Mouse (Mus musculus) heart, embryonic 13.5 days (tissue): ENCODE data around the gene Accs. TPM values are rescaled to one million over a fixed set of nuclear protein-coding genes. Genes with fewer than 3 reads are reported as not detected.

Experiments
- ATAC-seq: fragments of 200-750 bp; cut with Nextera tagmentation; 2 replicates; pipeline ENCODE4 v1.8.0; 2017; ENCODE audit warnings: moderate TSS enrichment; ENCODE audit not compliant: insufficient number of reproducible peaks, low FRiP score, low TSS enrichment; ENCODE audit errors: extremely low read depth
- H3K27ac ChIP-seq: fragments of 300-500 bp; sonication (generic); replicated peaks from 2 replicates; pipeline ENCODE4 v1.5.1; 2015; ENCODE audit warnings: moderate library complexity, mild to moderate bottlenecking, inconsistent platforms
- H3K27me3 ChIP-seq: fragments of 300-500 bp; sonication (generic); replicated peaks from 2 replicates; pipeline ENCODE4 v1.6.1; 2015; ENCODE audit warnings: mild to moderate bottlenecking, inconsistent platforms
- H3K36me3 ChIP-seq: fragments of 300-500 bp; sonication (generic); 2 replicates; pipeline ENCODE4 v1.6.1; 2015; ENCODE audit warnings: mild to moderate bottlenecking, inconsistent platforms
- H3K4me1 ChIP-seq: fragments of 300-500 bp; sonication (generic); 2 replicates; pipeline ENCODE4 v1.6.1; 2015; ENCODE audit warnings: inconsistent platforms
- H3K4me2 ChIP-seq: fragments of 300-500 bp; sonication (generic); 2 replicates; pipeline ENCODE4 v1.6.1; 2015; ENCODE audit warnings: inconsistent platforms, mild to moderate bottlenecking, moderate library complexity
- H3K4me3 ChIP-seq: fragments of 300-500 bp; sonication (generic); 2 replicates; pipeline ENCODE4 v1.5.1; 2015; ENCODE audit warnings: moderate library complexity, mild to moderate bottlenecking, inconsistent platforms
- H3K9ac ChIP-seq: fragments of 300-500 bp; sonication (generic); 2 replicates; pipeline ENCODE4 v1.6.1; 2015; ENCODE audit warnings: inconsistent platforms, mild to moderate bottlenecking, moderate library complexity
- H3K9me3 ChIP-seq: fragments of 300-500 bp; sonication (generic); 2 replicates; pipeline ENCODE4 v1.6.1; 2016; ENCODE audit warnings: inconsistent platforms
- WGBS: fragments of 180-500 bp; shearing (Covaris S2); methylation state at CpG from one replicate; pipeline ENCODE4 v1.1.7; 2015; ENCODE audit warnings: mixed read lengths; 5-methylcytosine and 5-hydroxymethylcytosine counted together
- polyA plus RNA-seq: library from polyadenylated mRNA; unstranded; fragments of >200 nt; fragmentation: Nextera tagmentation; extraction: Ambion mirVana; gene quantifications from 2 replicates; pipeline ENCODE4 v1.2.1, GENCODE M21; 2015

The Accs gene
- polyA plus RNA-seq, 1 experiment from 2014 or later, result 7.6 TPM

DNA sequence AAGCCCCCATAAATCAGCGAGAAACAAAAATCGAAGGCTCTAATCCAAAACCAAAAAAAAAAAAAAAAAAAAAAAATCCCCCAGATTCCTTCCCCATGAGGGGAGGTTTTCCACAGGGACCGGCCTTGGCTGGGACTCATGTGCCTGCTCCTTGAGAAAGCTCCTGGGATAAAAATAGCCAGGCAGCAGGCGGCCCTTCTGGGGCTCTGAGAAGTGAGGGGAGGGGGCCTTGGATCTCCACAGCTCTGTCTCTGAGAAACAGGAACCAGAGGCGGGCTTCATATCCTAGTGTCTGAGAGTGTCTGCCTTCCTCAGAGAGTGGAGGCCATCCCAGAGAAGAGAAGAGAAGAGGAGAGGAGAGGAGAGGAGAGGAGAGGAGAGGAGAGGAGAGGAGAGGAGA is 27.3 kb upstream of the Accs start:
- Histone ChIP-seq H3K4me3 (no peak overlapping the region), H3K4me1 (peaks cover 30% of the 10 kb centered on the region), H3K9ac (no peak overlapping the region), H3K4me2 (no peak overlapping the region), H3K27me3 (no peaks in the 10 kb centered on the region; the same call in 1 of the 2 replicates), H3K9me3 (no peaks in the 10 kb centered on the region), H3K36me3 (no peaks in the 10 kb centered on the region), H3K27ac (no peak overlapping the region)
- no peak for ATAC-seq
- WGBS, result 21% methylated on average over 5 of the region's 5 CpGs

DNA sequence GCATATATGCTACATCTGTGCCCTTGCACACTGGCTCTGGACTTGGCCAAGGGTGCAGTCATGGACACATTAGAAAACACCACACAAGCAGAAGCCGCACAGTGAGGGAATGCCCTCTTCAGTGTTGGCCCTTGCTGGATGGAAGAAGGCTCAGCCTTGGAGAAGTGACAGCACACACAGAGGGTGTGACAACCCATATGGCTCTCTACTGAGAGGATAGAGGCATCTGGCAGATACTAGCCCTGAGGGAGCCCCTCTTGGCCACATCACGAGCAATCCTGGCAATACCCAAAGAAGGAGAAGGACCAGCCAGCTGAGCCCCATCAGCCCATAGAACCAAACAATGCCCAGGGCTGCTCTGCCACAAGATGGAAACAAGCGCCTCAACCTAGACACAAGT is 24.9 kb upstream of the Accs start:
- Histone ChIP-seq H3K27ac (no peak overlapping the region), H3K36me3 (no peaks in the 10 kb centered on the region), H3K4me3 (no peak overlapping the region), H3K4me1 (peaks cover 21% of the 10 kb centered on the region), H3K9me3 (no peaks in the 10 kb centered on the region), H3K27me3 (no peaks in the 10 kb centered on the region; the same call in 1 of the 2 replicates), H3K9ac (no peak overlapping the region), H3K4me2 (no peak overlapping the region)
- 79% methylated on average over 3 of the region's 3 CpGs for WGBS
- no peak for ATAC-seq

DNA sequence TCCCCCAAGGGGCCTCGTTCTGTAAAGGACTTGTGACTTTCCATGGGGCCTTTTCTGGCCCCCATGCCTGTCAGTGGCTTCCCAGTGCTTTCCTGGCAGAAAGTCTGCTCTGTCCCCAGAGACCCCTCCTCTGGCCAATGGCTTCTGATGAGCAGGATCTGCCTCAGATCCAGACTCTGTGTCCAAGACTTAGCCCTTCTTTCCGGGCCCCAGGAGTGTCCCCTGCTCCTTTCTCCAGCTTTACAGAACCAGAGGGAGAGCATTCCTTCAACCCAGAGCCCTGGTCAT is 24.4 kb upstream of the Accs start:
- ATAC-seq, result no peak
- H3K36me3 ChIP-seq, result no peaks in the 10 kb centered on the region
- H3K4me1 ChIP-seq, result peaks cover 21% of the 10 kb centered on the region
- H3K9me3 ChIP-seq, result no peaks in the 10 kb centered on the region
- H3K9ac ChIP-seq, result no peak overlapping the region
- H3K27me3 ChIP-seq, result peaks cover under 1% of the 10 kb centered on the region
- H3K4me2 ChIP-seq, result no peak overlapping the region
- 19% methylated on average over 2 of the region's 2 CpGs for WGBS
- H3K4me3 ChIP-seq, result no peak overlapping the region
- H3K27ac ChIP-seq, result no peak overlapping the region

DNA sequence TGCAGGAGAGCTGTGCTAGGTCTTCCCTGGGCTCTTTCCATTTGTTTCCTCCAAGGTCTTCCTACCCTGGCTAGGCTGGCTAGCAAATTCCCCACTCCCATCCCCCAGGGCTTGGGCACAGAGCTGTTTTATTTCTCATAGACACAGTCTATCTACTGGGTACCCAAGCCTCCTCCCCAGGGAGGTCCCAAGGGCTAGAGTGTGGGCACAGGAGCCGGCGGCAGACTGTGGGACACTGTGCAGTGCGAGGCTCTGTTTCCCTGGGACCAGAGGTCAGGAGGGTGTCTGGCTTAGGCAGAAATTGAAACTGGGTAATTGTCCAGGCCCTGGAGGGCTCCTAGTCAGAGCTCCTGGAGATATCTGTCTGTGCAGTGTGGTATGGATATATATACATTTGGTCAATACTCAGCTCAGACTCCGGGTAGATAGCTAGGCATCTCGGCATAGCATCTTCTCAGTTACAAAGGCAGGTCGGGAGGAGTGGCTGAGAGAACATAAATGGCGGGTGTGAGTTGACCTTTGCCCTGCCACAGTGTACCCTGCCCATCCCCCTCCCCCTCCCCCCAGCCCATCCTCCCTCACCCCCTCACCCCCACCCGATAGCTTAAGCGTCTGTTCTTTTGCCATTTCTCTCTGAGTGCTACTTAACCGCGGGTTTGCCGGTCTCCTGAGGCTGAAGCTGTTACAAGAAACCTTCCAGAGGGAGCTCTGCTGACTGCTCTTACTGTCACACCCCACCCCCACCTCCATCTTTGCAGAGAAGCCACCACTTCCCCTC is 23.9 kb upstream of the Accs start:
- peaks cover 6% of the 10 kb centered on the region for H3K27me3 ChIP-seq
- 0 out of 2 replicates have a peak overlapping the region, but pooled peaks have one; percentile 14 for H3K9ac ChIP-seq
- no peak overlapping the region for H3K4me2 ChIP-seq
- H3K9me3 ChIP-seq, result no peaks in the 10 kb centered on the region
- H3K27ac ChIP-seq, result no peak overlapping the region
- peaks cover 21% of the 10 kb centered on the region for H3K4me1 ChIP-seq
- no peaks in the 10 kb centered on the region for H3K36me3 ChIP-seq
- 16% methylated on average over 12 of the region's 12 CpGs for WGBS
- ATAC-seq, result no peak
- no peak overlapping the region for H3K4me3 ChIP-seq

DNA sequence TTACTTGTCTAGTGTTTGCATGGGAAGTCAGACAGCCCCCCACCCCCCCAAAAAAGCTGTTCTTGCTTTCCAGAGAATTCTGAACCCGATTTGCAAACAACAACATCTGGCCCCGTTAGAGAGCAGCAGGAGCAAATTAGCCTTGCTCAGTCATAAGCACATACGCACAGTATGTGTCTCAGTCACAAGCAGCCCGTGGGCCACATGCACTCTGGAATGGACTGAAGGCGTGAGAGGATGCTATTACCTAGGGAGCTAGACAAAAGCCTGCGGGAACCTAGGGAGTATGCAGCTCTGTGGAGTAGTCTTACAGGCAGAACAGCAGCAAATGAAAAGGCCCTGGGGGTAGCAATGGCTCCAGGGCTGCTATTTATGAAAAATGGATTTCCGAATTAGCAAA is 22.5 kb upstream of the Accs start:
- H3K27ac ChIP-seq, result no peak overlapping the region
- ATAC-seq, result no peak
- H3K36me3 ChIP-seq, result no peaks in the 10 kb centered on the region
- no peak overlapping the region for H3K4me2 ChIP-seq
- peaks cover 11% of the 10 kb centered on the region for H3K27me3 ChIP-seq
- H3K4me1 ChIP-seq, result peaks cover 17% of the 10 kb centered on the region
- no peaks in the 10 kb centered on the region for H3K9me3 ChIP-seq
- 76% methylated on average over 7 of the region's 7 CpGs for WGBS
- H3K4me3 ChIP-seq, result no peak overlapping the region
- H3K9ac ChIP-seq, result no peak overlapping the region

DNA sequence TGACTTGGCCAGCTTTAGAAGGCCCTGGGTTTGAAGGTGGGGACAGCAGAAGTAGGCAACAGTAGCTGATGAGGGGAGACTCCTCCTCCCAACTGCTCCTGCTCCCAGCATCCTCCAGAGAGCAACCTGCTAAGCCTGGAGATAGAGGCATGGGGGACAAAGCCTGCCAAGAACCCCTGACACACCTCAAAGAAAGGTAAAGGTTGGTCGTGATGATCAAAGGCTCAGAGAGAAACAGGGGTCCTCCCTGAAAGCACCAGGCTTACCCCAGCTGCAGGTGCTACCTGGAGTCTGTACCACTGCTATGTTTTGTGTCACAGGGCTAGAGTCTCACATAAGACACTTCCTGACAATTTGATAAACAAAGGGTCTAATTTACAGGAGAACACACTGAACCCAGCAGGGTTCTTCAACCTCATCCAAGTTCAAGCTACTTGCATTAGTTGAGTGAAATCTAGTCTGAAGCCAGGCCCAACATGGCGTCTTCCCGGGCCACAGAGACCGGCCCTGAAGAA is 21.7 kb upstream of the Accs start:
- Histone ChIP-seq H3K36me3 (no peaks in the 10 kb centered on the region), H3K9ac (no peak overlapping the region), H3K4me3 (no peak overlapping the region), H3K27ac (no peak overlapping the region), H3K9me3 (no peaks in the 10 kb centered on the region), H3K4me2 (no peak overlapping the region), H3K27me3 (peaks cover 11% of the 10 kb centered on the region), H3K4me1 (peaks cover 12% of the 10 kb centered on the region)
- WGBS, result 84% methylated on average over 4 of the region's 4 CpGs
- ATAC-seq, result no peak

DNA sequence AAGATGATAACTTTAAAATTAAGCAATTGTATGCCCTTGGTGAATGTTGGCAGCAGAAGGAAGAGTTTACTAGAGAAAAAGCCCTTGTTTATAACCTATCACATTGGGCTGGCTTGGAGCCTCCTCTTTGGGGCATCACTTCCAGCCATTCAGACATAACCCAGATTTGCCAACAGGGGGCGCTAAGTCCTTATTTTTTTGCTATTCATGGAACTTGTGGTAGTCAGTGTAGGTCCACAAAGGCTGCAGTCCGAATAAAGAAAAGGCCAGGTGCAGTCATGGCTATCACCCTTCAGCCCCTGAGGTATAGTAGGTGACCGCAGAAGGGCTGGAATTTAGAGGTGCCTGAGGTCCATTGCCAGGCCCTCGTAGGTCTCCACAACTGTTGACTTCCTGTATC is 21.1 kb upstream of the Accs start:
- WGBS, result 38% methylated on average over 4 of the region's 4 CpGs
- H3K36me3 ChIP-seq, result no peaks in the 10 kb centered on the region
- no peak overlapping the region for H3K4me3 ChIP-seq
- H3K4me1 ChIP-seq, result peaks cover 11% of the 10 kb centered on the region
- no peak for ATAC-seq
- H3K27ac ChIP-seq, result no peak overlapping the region
- H3K27me3 ChIP-seq, result peaks cover 11% of the 10 kb centered on the region
- no peaks in the 10 kb centered on the region for H3K9me3 ChIP-seq
- H3K4me2 ChIP-seq, result no peak overlapping the region
- no peak overlapping the region for H3K9ac ChIP-seq

DNA sequence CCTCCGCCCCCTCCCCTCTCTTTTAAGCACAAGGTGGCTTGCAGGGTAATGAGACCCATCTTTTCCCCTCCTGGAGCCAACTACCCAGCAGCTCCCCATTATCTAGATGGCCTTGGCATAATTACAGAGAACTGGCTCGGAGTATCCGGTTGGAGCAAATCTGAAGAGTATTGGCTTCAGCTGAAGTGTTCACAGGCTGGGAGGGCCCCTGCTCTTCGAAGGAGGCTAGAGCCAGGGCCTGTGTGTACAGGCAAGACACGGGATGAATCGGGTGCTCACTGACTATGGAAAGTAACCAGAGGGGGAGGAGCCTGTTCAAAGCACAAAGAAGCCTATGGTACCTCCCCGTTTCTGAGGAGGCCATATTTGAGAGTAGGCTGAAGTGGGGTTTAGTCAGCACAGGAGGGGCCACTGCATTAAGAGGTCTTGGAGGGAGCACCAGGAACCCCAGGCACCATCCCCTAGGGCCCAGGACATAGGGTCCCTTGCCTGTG is 19.4 kb upstream of the Accs start, which contains the start of gene Accsl:
Gene Accsl, minus strand, starts transcription at position 51 of the 494 bp plus-strand sequence.
- Histone ChIP-seq H3K27ac (no peak within 1 kb of the TSS), H3K4me2 (no peak within 1 kb of the TSS), H3K27me3 (peaks cover 11% of the 10 kb centered on the region), H3K4me3 (no peak within 1 kb of the TSS), H3K36me3 (no peaks in the 10 kb centered on the region), H3K9me3 (no peaks in the 10 kb centered on the region), H3K4me1 (peaks cover 8% of the 10 kb centered on the region), H3K9ac (no peak within 1 kb of the TSS)
- ATAC-seq, result no peak
- WGBS, result 64% methylated on average over 7 of the region's 7 CpGs

DNA sequence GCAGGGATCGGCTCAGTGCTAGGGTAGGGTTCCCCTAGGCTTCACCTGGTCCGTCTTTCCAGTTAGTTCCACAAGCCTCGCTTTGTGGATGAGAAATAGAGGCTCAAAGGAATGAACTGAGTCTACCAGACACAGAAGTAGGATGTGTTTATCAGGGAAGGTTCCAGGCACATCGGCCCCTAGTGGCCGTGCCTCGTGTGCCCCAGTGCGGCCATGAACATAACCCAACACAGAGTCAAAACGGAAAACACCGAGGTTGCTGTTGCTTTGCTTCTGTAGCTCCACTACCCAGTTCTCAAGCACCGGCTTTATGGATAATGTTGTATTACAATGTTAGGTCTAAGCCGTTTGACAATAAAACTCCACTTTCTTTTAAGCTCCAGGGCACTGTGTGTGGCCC is 18.8 kb upstream of the Accs start:
- no peak for ATAC-seq
- Histone ChIP-seq H3K4me1 (peaks cover 2% of the 10 kb centered on the region), H3K4me3 (no peak overlapping the region), H3K9me3 (no peaks in the 10 kb centered on the region), H3K4me2 (no peak overlapping the region), H3K27ac (no peak overlapping the region), H3K27me3 (peaks cover 11% of the 10 kb centered on the region), H3K36me3 (no peaks in the 10 kb centered on the region), H3K9ac (no peak overlapping the region)
- WGBS, result 76% methylated on average over 11 of the region's 11 CpGs

DNA sequence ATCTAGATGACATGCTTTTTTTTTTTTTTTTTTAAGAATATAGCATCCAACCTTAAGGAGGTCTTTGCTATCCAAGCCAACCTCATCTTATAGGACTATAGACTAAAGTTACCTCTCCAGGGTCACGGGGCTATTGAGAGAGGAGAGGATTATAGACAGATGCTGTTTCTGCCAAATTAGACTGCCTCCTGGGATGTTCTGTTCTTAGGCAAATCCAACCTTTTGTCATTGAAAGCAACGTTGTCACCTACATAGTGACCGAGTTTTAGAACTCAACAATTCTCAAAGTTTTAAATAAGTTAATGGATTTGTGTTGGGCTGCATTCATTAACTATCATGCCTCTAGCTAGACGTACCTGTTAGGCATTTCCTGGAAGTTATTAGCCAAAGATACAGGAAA is 13.5 kb upstream of the Accs start:
- no peaks in the 10 kb centered on the region for H3K4me1 ChIP-seq

DNA sequence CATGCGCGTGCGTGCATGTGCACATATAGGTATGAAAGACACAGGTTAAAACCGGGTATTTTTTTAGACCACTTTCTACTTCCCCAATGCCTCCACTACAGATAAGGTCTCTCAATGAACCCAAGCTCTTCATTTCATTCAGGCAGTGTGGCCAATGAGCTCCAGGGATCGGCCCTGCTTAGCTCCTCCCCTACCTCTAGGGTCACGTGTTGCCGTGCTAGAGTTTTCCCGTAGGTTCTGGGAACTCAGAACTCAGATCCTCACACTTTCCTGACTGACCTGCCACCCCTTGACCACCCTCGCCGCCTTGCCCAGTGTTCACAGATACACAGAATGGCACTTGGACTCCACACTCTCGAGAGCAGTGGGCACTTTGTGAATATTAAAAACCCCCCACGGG is 9.1 kb upstream of the Accs start:
- H3K4me1 ChIP-seq, result no peaks in the 10 kb centered on the region
- peaks cover 14% of the 10 kb centered on the region for H3K27me3 ChIP-seq
- H3K9me3 ChIP-seq, result no peaks in the 10 kb centered on the region
- no peak overlapping the region for H3K27ac ChIP-seq
- ATAC-seq, result no peak
- no peak overlapping the region for H3K9ac ChIP-seq
- no peak overlapping the region for H3K4me2 ChIP-seq
- 60% methylated on average over 12 of the region's 12 CpGs for WGBS
- H3K4me3 ChIP-seq, result no peak overlapping the region
- H3K36me3 ChIP-seq, result no peaks in the 10 kb centered on the region

More for the DNA sequence above, 13.5 kb upstream of the Accs start:
- Histone ChIP-seq H3K27ac (no peak overlapping the region), H3K4me2 (no peak overlapping the region), H3K4me3 (no peak overlapping the region), H3K9me3 (no peaks in the 10 kb centered on the region), H3K27me3 (peaks cover 11% of the 10 kb centered on the region), H3K9ac (no peak overlapping the region), H3K36me3 (no peaks in the 10 kb centered on the region)
- WGBS, result 64% methylated on average over 4 of the region's 4 CpGs
- ATAC-seq, result no peak

DNA sequence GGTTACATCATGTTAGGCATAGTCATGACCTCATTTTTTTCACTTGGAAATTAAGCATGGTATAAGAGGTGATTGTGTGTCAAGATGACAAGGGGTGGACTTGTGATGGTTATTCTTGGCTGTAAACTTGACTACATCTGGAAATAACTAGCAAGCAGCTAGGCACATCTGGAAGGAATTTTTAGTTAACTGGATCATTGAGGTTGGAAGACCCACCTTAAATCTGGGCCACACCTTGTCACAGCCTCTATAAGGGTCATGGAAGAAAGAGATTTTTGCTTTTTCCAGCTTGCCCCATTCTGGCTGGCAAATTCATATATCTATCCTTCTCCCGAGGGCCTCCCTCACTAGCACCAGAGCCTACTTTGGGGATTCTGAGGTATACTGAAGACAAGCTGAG is 1.6 kb upstream of the Accs start:
- H3K9ac ChIP-seq, result no peak overlapping the region
- 68% methylated on average over 1 of the region's 1 CpGs for WGBS

More for the DNA sequence above, 1.6 kb upstream of the Accs start:
- no peaks in the 10 kb centered on the region for H3K9me3 ChIP-seq
- H3K36me3 ChIP-seq, result peaks cover 17% of the 10 kb centered on the region
- no peak overlapping the region for H3K27ac ChIP-seq
- H3K4me1 ChIP-seq, result peaks cover 16% of the 10 kb centered on the region
- H3K4me3 ChIP-seq, result no peak overlapping the region
- H3K27me3 ChIP-seq, result 0 out of 2 replicates have a peak, but pooled peaks cover 2% of the 10 kb centered on the region
- ATAC-seq, result no peak
- H3K4me2 ChIP-seq, result no peak overlapping the region
